Mouse (Mus musculus) forebrain, embryonic 16.5 days (tissue): ENCODE results near the gene Nup133. TPM values are rescaled to one million over a fixed set of nuclear protein-coding genes. Genes with fewer than 3 reads are reported as not detected.

Experiments
- ATAC-seq: fragments of 200-750 bp; cut with Nextera tagmentation; 2 replicates; pipeline ENCODE4 v1.8.0; 2017; ENCODE audit warnings: mild to moderate bottlenecking, moderate library complexity
- H3K27ac ChIP-seq: fragments of 300-500 bp; sonication (generic); 2 replicates; pipeline ENCODE4 v1.5.1; 2014; ENCODE audit warnings: low read length, control low read depth
- H3K27me3 ChIP-seq: fragments of 300-500 bp; sonication (generic); replicated peaks from 2 replicates; pipeline ENCODE4 v1.6.1; 2014; ENCODE audit warnings: low read length; ENCODE audit not compliant: control insufficient read depth, insufficient read depth
- H3K36me3 ChIP-seq: fragments of 300-500 bp; sonication (generic); 2 replicates; pipeline ENCODE4 v1.6.1; 2014; ENCODE audit not compliant: control insufficient read depth, insufficient read depth
- H3K4me1 ChIP-seq: fragments of 300-500 bp; sonication (generic); replicated peaks from 2 replicates; pipeline ENCODE4 v1.6.1; 2014; ENCODE audit warnings: low read length; ENCODE audit not compliant: control insufficient read depth, insufficient read depth
- H3K4me2 ChIP-seq: fragments of 300-500 bp; sonication (generic); 2 replicates; pipeline ENCODE4 v1.6.1; 2014; ENCODE audit warnings: mild to moderate bottlenecking, low read length, control low read depth
- H3K4me3 ChIP-seq: fragments of 300-500 bp; sonication (generic); replicated peaks from 2 replicates; pipeline ENCODE4 v1.5.1; 2014; ENCODE audit warnings: mild to moderate bottlenecking, low read length, control low read depth
- H3K9ac ChIP-seq: fragments of 300-500 bp; sonication (generic); replicated peaks from 2 replicates; pipeline ENCODE4 v1.6.1; 2014; ENCODE audit warnings: low read depth, low read length, control low read depth
- H3K9me3 ChIP-seq: fragments of 300-500 bp; sonication (generic); 2 replicates; pipeline ENCODE4 v1.6.1; 2016; ENCODE audit warnings: low read length; ENCODE audit not compliant: control insufficient read depth
- WGBS: fragments of 180-500 bp; shearing (Covaris S2); extraction: QIAGEN DNeasy Blood & Tissue Kit; methylation state at CpG from one replicate; pipeline ENCODE4 v1.1.7; 2014; 5-methylcytosine and 5-hydroxymethylcytosine counted together
- polyA plus RNA-seq: library from polyadenylated mRNA; unstranded; fragments of >200 nt; fragmentation: Nextera tagmentation; extraction: Ambion mirVana; gene quantifications from 2 replicates; pipeline ENCODE4 v1.2.1, GENCODE M21; 2015

Gene Nup133
- polyA plus RNA-seq, 1 experiment from 2014 or later, result 31.5 TPM

DNA sequence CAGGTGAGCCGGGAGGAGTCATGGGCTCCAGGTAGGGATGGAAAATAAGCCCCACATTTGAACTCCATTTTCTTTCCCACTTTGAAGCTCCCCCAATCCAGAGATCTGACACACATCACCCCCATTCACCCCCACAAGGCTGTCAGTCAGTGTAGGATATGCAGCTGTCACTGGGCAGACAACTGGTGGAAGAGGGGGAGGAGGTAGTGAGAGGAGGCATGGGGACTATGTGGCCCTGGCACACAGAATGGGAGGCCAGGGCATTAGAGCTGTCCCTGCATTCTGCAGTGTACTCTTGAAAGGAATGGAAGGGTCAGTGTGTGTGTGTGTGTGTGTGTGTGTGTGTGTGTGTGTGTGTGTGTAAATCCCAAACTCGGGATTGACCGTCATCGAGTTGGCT is 53.8 kb downstream of the Nup133 start:
- Histone ChIP-seq H3K4me3 (no peak overlapping the region), H3K27me3 (peaks cover 34% of the 10 kb centered on the region)

DNA sequence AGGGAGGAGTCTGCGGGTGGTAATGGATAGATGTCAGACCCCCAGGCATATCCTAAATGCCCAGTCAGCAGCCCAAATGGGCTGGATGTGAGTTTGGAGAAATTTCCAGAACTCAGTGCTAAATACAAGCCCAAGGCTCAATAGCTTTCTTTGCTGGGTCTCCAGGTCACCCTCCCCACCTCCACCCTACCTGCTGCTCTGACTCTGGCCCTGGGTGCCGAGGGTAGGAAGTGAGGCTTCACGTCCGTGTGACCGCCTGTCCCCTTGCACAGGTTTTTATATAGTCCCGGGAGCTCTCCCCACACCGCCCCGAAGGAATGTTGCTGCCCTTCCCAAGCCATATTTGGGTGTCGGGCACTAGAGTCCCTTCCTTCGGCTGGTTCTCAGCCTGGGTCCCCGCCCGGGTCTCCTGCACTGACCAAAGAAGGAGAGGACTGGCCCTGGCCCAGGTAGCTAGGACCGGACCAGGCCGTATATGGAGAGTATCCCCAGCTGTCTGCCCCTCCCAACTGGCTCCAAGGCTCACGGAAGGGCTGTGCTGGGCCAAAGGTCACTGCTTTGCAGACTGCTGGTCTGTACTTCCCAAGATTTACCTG is 54.5 kb downstream of the Nup133 start, which contains the start of gene Acta1:
Gene Acta1, minus strand, starts transcription at position 250 of the 596 bp plus-strand sequence.
- 24% methylated on average over 15 of the region's 15 CpGs for WGBS
- Histone ChIP-seq H3K4me1 (peaks cover 13% of the 10 kb centered on the region), H3K36me3 (no peaks in the 10 kb centered on the region), H3K9me3 (no peaks in the 10 kb centered on the region), H3K9ac (no peak within 1 kb of the TSS), H3K27me3 (peaks cover 40% of the 10 kb centered on the region), H3K27ac (no peak within 1 kb of the TSS), H3K4me2 (no peak within 1 kb of the TSS), H3K4me3 (no peak within 1 kb of the TSS)
- no peak for ATAC-seq

More for the DNA sequence above, 53.8 kb downstream of the Nup133 start:
- Histone ChIP-seq H3K4me1 (peaks cover 13% of the 10 kb centered on the region), H3K36me3 (no peaks in the 10 kb centered on the region), H3K9ac (no peak overlapping the region), H3K9me3 (no peaks in the 10 kb centered on the region), H3K4me2 (no peak overlapping the region), H3K27ac (no peak overlapping the region)
- ATAC-seq, result no peak
- WGBS, result 72% methylated on average over 4 of the region's 4 CpGs

DNA sequence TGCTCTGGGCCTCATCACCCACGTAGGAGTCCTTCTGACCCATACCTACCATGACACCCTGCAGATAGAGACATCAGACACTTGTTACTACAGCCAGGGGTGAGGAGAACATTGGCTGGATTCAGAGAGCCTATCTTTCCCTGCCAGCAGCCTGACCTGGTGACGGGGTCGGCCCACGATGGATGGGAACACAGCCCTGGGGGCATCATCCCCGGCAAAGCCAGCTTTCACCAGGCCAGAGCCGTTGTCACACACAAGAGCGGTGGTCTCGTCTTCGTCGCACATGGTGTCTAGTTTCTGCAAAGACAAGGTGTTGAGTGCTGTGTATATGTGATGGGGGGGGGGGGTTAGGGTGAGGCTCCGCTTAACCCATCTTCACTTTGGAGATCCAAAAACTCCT is 55.7 kb downstream of the Nup133 start:
- Histone ChIP-seq H3K4me1 (peaks cover 13% of the 10 kb centered on the region), H3K4me2 (no peak overlapping the region), H3K36me3 (no peaks in the 10 kb centered on the region), H3K9ac (no peak overlapping the region), H3K4me3 (no peak overlapping the region), H3K27ac (no peak overlapping the region), H3K27me3 (peaks cover 45% of the 10 kb centered on the region), H3K9me3 (no peaks in the 10 kb centered on the region)
- 76% methylated on average over 11 of the region's 11 CpGs for WGBS
- ATAC-seq, result no peak

DNA sequence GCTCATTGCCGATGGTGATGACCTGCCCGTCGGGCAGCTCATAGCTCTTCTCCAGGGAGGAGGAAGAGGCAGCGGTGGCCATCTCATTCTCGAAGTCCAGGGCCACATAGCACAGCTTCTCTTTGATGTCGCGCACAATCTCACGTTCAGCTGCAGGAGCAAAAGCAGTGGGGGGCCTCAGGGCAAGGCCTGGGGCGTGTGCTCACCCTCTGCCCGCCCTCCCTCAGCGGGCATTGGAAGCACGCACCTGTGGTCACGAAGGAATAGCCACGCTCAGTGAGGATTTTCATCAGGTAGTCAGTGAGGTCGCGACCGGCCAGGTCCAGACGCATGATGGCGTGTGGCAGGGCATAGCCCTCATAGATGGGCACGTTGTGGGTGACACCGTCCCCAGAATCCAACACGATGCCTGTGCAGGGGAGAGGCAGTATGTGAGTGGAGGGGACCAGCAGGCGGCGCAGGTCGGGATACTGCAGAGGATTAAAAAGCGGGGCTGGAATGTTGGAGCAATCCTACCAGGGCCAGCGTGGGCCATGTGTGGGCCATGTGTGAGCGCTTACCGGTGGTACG is 56.4 kb downstream of the Nup133 start:
- 9% methylated on average over 30 of the region's 30 CpGs for WGBS
- Histone ChIP-seq H3K4me3 (peak overlapping the region; percentile 62), H3K4me1 (peaks cover 13% of the 10 kb centered on the region), H3K36me3 (no peaks in the 10 kb centered on the region), H3K27me3 (peaks cover 45% of the 10 kb centered on the region), H3K9ac (peak overlapping the region; percentile 76), H3K9me3 (no peaks in the 10 kb centered on the region), H3K27ac (no peak overlapping the region), H3K4me2 (peak overlapping the region; percentile 83)
- no peak; the same call in 1 of the 2 replicates for ATAC-seq

DNA sequence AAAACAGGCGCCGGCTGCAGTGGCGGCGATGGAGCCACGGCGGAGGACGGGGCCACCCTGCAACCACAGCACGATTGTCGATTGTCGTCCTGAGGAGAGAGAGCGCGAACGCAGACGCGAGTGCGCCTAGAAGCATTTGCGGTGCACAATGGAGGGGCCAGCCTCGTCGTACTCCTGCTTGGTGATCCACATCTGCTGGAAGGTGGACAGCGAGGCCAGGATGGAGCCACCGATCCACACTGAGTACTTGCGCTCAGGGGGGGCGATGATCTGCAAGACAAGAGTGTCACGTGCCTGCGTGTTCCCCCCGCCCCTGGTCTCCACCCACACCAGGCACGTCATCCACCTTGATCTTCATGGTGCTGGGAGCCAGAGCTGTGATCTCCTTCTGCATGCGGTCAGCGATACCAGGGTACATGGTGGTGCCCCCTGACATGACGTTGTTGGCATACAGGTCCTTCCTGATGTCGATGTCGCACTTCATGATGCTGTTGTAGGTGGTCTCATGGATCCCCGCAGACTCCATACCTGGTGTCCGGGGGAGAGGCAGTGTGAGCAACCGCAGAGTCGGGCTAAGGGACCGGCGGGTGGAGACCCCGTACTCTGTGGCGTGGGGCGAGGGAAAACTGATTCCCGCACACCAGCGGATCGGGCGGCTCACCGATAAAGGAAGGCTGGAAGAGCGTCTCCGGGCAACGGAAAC is 57.0 kb downstream of the Nup133 start:
- Histone ChIP-seq H3K27ac (no peak overlapping the region; the same call in 1 of the 2 replicates), H3K9ac (peak overlapping the region; percentile 76), H3K36me3 (no peaks in the 10 kb centered on the region), H3K9me3 (no peaks in the 10 kb centered on the region), H3K4me2 (peak overlapping the region; percentile 83), H3K27me3 (peaks cover 45% of the 10 kb centered on the region), H3K4me3 (peak overlapping the region; percentile 62), H3K4me1 (peaks cover 13% of the 10 kb centered on the region)
- under 1% methylated on average over 49 of the region's 49 CpGs for WGBS
- ATAC-seq, result peak; percentile 82

DNA sequence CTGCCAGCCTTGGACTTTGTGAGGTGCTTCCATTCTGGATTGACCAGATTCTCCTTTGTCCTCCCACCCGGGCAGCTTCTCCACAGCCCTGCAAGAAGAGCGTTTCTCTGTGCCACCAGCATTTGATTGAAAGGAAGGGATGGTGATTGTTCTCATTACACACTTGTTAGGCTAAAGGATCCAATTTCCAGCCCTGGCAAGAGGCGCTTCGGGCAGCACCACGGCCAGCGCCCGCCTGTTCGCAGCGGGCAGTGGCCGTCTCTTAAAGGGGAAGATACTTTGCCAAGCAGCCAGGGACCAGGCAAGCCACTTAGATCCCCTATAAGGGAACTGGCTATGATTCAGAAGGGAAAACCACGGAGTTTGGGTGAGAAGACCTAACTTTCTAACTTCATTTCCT is 57.8 kb downstream of the Nup133 start:
- H3K9ac ChIP-seq, result peak overlapping the region; percentile 76
- WGBS, result 0% methylated on average over 11 of the region's 11 CpGs
- H3K4me2 ChIP-seq, result peak overlapping the region; percentile 83
- peaks cover 13% of the 10 kb centered on the region for H3K4me1 ChIP-seq
- H3K4me3 ChIP-seq, result peak overlapping the region; percentile 62
- H3K27me3 ChIP-seq, result peaks cover 50% of the 10 kb centered on the region
- H3K27ac ChIP-seq, result no peak overlapping the region
- no peak for ATAC-seq
- H3K36me3 ChIP-seq, result no peaks in the 10 kb centered on the region
- H3K9me3 ChIP-seq, result no peaks in the 10 kb centered on the region

DNA sequence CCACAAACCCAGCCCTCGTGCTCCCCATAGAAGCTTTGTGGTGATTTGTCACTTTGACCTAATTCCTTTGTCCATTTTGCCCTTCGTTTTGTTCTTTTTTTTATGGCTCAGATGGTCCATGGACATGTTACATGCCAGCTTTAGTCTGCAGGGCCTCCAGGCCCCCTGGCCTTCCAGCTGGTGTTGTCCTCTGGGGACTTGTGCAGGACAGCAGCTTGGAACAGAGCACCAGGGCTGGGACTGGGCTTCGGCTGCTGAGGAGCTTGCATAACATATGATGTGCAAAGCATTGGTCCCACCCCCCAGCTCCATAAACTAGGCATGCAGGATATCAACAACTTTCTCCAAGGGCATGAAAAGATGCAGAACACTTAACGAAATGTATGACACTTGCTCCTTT is 59.3 kb downstream of the Nup133 start:
- no peaks in the 10 kb centered on the region for H3K9me3 ChIP-seq
- H3K4me1 ChIP-seq, result peaks cover 18% of the 10 kb centered on the region
- peaks cover 48% of the 10 kb centered on the region for H3K27me3 ChIP-seq
- H3K4me2 ChIP-seq, result no peak overlapping the region
- no peak overlapping the region for H3K27ac ChIP-seq
- H3K4me3 ChIP-seq, result no peak overlapping the region
- ATAC-seq, result no peak
- 77% methylated on average over 4 of the region's 4 CpGs for WGBS
- no peak overlapping the region for H3K9ac ChIP-seq
- no peaks in the 10 kb centered on the region for H3K36me3 ChIP-seq

DNA sequence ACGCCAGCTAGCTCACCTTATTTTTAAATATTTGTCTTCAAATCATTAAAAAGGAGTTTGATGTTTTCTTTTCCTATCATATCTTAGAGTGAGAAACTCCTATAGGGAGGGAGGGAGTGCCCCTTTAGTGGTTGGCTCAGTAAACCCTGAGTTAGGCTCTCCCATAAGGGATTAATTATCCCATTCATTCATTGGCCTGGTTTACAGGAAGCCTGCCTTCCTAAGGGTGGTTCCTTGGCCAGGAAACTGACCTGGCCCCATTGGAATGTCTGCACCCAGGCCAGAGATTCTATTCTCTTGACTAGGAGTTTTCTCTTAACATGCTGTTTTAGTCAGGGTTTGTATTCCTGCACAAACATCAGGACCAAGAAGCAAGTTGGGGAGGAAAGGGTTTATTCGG is 61.1 kb downstream of the Nup133 start:
- H3K27me3 ChIP-seq, result peaks cover 31% of the 10 kb centered on the region
- ATAC-seq, result no peak
- H3K36me3 ChIP-seq, result no peaks in the 10 kb centered on the region
- peaks cover 25% of the 10 kb centered on the region for H3K4me1 ChIP-seq
- H3K4me2 ChIP-seq, result no peak overlapping the region
- no peak overlapping the region for H3K27ac ChIP-seq
- no peak overlapping the region for H3K4me3 ChIP-seq
- no peaks in the 10 kb centered on the region for H3K9me3 ChIP-seq
- WGBS, result 90% methylated on average over 2 of the region's 2 CpGs
- no peak overlapping the region for H3K9ac ChIP-seq

DNA sequence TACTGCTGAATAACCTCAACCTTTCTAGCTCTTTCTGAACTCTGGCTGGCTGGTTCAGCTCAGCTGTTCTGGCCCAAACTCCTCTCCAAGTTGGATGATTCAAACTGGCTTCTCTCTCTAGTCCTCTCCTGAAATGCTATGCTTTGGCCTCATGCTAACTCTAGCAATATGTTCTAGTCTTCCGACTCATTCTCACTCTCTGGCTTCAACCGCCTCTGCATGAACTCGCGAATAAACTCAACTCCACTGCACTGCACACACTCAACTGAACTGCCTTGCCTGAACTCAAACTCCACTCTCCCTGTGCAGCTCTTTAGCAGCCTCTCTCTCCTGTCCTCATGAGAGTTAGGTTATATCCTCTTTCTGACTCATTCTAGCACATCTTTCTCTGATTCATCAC is 61.9 kb downstream of the Nup133 start:
- no peak overlapping the region for H3K9ac ChIP-seq
- H3K27ac ChIP-seq, result no peak overlapping the region
- no peaks in the 10 kb centered on the region for H3K36me3 ChIP-seq
- peaks cover 21% of the 10 kb centered on the region for H3K4me1 ChIP-seq
- H3K27me3 ChIP-seq, result peaks cover 28% of the 10 kb centered on the region
- 94% methylated on average over 4 of the region's 4 CpGs for WGBS
- H3K4me3 ChIP-seq, result no peak overlapping the region
- H3K9me3 ChIP-seq, result no peaks in the 10 kb centered on the region
- no peak for ATAC-seq
- no peak overlapping the region for H3K4me2 ChIP-seq
